Mouse (Mus musculus): Measurements from ENCODE around the gene C2cd3.

DNA sequence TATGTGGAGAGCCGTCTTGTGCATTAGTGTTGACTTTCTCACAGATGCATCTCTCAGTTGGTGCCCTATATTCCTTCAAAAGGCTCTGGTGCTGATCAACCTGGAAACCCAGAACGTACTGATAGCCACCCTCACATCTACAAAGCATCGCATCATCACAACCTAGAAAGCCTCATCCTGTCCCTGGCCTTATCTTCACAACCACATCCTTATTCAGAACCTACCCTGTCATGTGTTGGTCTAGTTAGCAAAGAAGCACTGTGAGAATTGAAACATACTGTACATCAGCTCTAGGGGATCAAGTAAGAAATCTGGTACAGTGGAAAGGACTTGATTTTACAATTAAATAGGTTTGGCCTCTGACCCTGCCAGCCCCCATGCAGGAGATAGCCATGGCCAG lies 77.0 kb downstream of the C2cd3 start:
- TF ChIP-seq CTCF (IDR thresholded peaks at IDR 0.05; ENCODE audit: control insufficient read depth, insufficient read depth, insufficient replicate concordance, low read depth, low read length) (no peak), POLR2A (IDR thresholded peaks at IDR 0.05; ENCODE audit: control insufficient read depth, low read depth, low read length) (no peak)
